Mouse (Mus musculus) intestine, embryonic 16.5 days (tissue): ENCODE data around the gene Aebp1. TPM values are rescaled to one million over a fixed set of nuclear protein-coding genes. Genes with fewer than 3 reads are reported as not detected.

Source experiments
- ATAC-seq: fragments of 200-750 bp; cut with Nextera tagmentation; 2 replicates; pipeline ENCODE4 v1.8.0; 2017; ENCODE audit warnings: moderate TSS enrichment, moderate library complexity
- H3K27ac ChIP-seq: fragments of 300-500 bp; sonication (generic); 2 replicates; pipeline ENCODE4 v1.5.1; 2014; ENCODE audit warnings: mild to moderate bottlenecking, low read length
- H3K27me3 ChIP-seq: fragments of 300-500 bp; sonication (generic); replicated peaks from 2 replicates; pipeline ENCODE4 v1.6.1; 2014; ENCODE audit warnings: low read length, control low read depth, mixed read lengths; ENCODE audit not compliant: control insufficient read depth, insufficient read depth
- H3K36me3 ChIP-seq: fragments of 300-500 bp; sonication (generic); 2 replicates; pipeline ENCODE4 v1.6.1; 2014; ENCODE audit warnings: low read length, control low read depth; ENCODE audit not compliant: control insufficient read depth, insufficient read depth
- H3K4me1 ChIP-seq: fragments of 300-500 bp; sonication (generic); 2 replicates; pipeline ENCODE4 v1.6.1; 2014; ENCODE audit warnings: low read length, control low read depth, mixed read lengths; ENCODE audit not compliant: control insufficient read depth, insufficient read depth
- H3K4me2 ChIP-seq: fragments of 300-500 bp; sonication (generic); 2 replicates; pipeline ENCODE4 v1.6.1; 2014; ENCODE audit warnings: low read depth, low read length, control low read depth
- H3K4me3 ChIP-seq: fragments of 300-500 bp; sonication (generic); 2 replicates; pipeline ENCODE4 v1.5.1; 2014; ENCODE audit warnings: mild to moderate bottlenecking, low read length
- H3K9ac ChIP-seq: fragments of 300-500 bp; sonication (generic); 2 replicates; pipeline ENCODE4 v1.6.1; 2014; ENCODE audit warnings: low read depth, low read length
- H3K9me3 ChIP-seq: fragments of 300-500 bp; sonication (generic); 2 replicates; pipeline ENCODE4 v1.6.1; 2016; ENCODE audit warnings: low read length, control low read depth; ENCODE audit not compliant: control insufficient read depth
- WGBS: fragments of 180-500 bp; shearing (Covaris S2); extraction: QIAGEN DNeasy Blood & Tissue Kit; methylation state at CpG from one replicate; pipeline ENCODE4 v1.1.7; 2014; 5-methylcytosine and 5-hydroxymethylcytosine counted together
- polyA plus RNA-seq: library from polyadenylated mRNA; unstranded; fragments of >200 nt; fragmentation: Nextera tagmentation; extraction: Ambion mirVana; gene quantifications from 2 replicates; pipeline ENCODE4 v1.2.1, GENCODE M21; 2015

The Aebp1 gene
- polyA plus RNA-seq, 1 experiment from 2014 or later = 38.4 TPM

GRCm38 (mm10) chr11:5867196-5867595 is 5.4 kb downstream of the Aebp1 start:
- Histone ChIP-seq H3K27me3 (no peaks in the 10 kb centered on the region; the same call in 1 of the 2 replicates), H3K27ac (no peak overlapping the region), H3K4me1 (peaks cover 6% of the 10 kb centered on the region; the same call in 1 of the 2 replicates), H3K9me3 (no peaks in the 10 kb centered on the region), H3K9ac (no peak overlapping the region), H3K4me3 (no peak overlapping the region), H3K4me2 (no peak overlapping the region), H3K36me3 (peaks cover 5% of the 10 kb centered on the region)
- no peak for ATAC-seq
- whole genome bisulfite sequencing = 71% methylated on average over 2 of the region's 2 CpGs

- Histone ChIP-seq H3K4me3 (no peak overlapping the region), H3K9ac (no peak overlapping the region), H3K4me1 (no peaks in the 10 kb centered on the region), H3K4me2 (no peak overlapping the region), H3K36me3 (peaks cover 7% of the 10 kb centered on the region), H3K27ac (no peak overlapping the region), H3K27me3 (no peaks in the 10 kb centered on the region), H3K9me3 (no peaks in the 10 kb centered on the region)
- WGBS = 90% methylated on average over 12 of the region's 12 CpGs
- ATAC-seq = no peak
Observed at GRCm38 (mm10) chr11:5868324-5868723, 6.6 kb downstream of the Aebp1 start.

DNA sequence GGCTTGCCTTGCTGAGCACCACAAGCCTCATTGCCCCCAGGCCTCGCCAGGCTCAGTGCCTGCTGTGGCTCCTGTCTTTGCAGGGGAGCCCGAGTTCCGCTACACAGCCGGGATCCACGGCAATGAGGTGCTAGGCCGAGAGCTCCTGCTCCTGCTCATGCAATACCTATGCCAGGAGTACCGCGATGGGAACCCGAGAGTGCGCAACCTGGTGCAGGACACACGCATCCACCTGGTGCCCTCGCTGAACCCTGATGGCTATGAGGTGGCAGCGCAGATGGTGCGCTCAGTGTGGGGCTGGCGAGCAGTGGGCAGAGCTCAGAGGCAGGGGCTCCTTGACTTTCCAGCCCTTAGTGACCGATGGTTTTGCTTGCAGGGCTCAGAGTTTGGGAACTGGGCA is 7.6 kb downstream of the Aebp1 start:
- Histone ChIP-seq H3K9ac (no peak overlapping the region), H3K9me3 (no peaks in the 10 kb centered on the region), H3K4me2 (no peak overlapping the region), H3K36me3 (peaks cover 17% of the 10 kb centered on the region), H3K27me3 (no peaks in the 10 kb centered on the region), H3K4me1 (no peaks in the 10 kb centered on the region), H3K4me3 (no peak overlapping the region), H3K27ac (no peak overlapping the region)
- ATAC-seq = no peak
- 93% methylated on average over 16 of the region's 16 CpGs for WGBS

GRCm38 (mm10) chr11:5870069-5870468 is 8.3 kb downstream of the Aebp1 start:
- Histone ChIP-seq H3K36me3 (peaks cover 24% of the 10 kb centered on the region), H3K9me3 (no peaks in the 10 kb centered on the region), H3K4me1 (no peaks in the 10 kb centered on the region), H3K4me2 (no peak overlapping the region), H3K27me3 (no peaks in the 10 kb centered on the region), H3K27ac (no peak overlapping the region), H3K9ac (no peak overlapping the region), H3K4me3 (no peak overlapping the region)
- no peak for ATAC-seq
- WGBS = 88% methylated on average over 16 of the region's 16 CpGs

DNA sequence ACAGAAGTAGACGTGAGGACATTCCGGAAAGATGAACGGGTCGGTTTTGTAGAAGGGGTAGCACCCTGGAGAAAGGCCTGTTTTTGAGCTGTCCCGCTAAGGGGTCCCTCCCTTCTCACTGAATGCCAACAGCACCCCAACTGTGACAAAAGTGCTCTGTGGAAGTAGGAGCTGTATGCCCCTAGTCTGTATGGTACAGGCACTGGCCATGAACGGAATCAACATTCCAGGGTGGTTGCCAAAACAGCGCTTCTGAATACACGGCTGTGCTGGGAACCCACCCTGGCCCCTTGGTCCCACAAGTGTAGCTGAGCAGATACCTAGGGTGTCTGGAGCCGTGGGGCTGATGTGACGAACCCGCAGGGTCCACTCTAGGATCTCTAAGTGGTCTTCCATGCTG is 11.0 kb downstream of the Aebp1 start:
- Histone ChIP-seq H3K9me3 (no peaks in the 10 kb centered on the region), H3K4me2 (no peak overlapping the region), H3K4me1 (peaks cover 19% of the 10 kb centered on the region), H3K27ac (no peak overlapping the region), H3K9ac (no peak overlapping the region), H3K27me3 (no peaks in the 10 kb centered on the region), H3K4me3 (no peak overlapping the region), H3K36me3 (peaks cover 31% of the 10 kb centered on the region)
- ATAC-seq = no peak
- 90% methylated on average over 11 of the region's 11 CpGs for WGBS

- H3K4me2 ChIP-seq = no peak overlapping the region
- H3K4me1 ChIP-seq = peaks cover 19% of the 10 kb centered on the region
- H3K27me3 ChIP-seq = no peaks in the 10 kb centered on the region
- H3K27ac ChIP-seq = no peak overlapping the region
- H3K4me3 ChIP-seq = no peak overlapping the region
- H3K9me3 ChIP-seq = no peaks in the 10 kb centered on the region
- 96% methylated on average over 9 of the region's 9 CpGs for WGBS
- no peak for ATAC-seq
- H3K36me3 ChIP-seq = peaks cover 31% of the 10 kb centered on the region
- no peak overlapping the region for H3K9ac ChIP-seq
Observed at GRCm38 (mm10) chr11:5873192-5873591, 11.4 kb downstream of the Aebp1 start.

DNA sequence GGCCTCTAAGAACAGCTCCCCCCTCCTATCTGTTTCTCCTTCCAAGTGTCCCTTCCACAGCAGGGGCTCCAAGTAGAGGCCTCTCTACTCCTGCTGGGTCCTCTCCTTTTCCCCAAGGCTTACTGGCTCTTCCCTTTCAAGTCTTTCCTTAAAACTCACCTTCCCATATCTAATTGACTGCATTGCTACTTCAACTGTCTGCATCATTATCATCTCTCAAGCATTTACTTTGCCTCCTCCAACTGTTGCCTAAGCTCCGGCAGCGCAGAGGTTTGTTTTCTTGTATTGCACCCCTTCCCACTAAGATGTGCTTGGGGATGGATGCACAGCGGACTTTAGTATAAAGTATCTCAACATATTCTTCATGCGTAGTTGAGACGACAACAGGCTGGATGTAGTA is 15.7 kb downstream of the Aebp1 start:
- H3K27ac ChIP-seq = no peak overlapping the region
- peak overlapping the region; percentile 74 for H3K4me3 ChIP-seq
- ATAC-seq = no peak
- H3K36me3 ChIP-seq = peaks cover 26% of the 10 kb centered on the region
- peaks cover 3% of the 10 kb centered on the region; the same call in 1 of the 2 replicates for H3K9me3 ChIP-seq
- H3K4me1 ChIP-seq = peaks cover 26% of the 10 kb centered on the region
- no peaks in the 10 kb centered on the region for H3K27me3 ChIP-seq
- WGBS = under 1% methylated on average over 5 of the region's 5 CpGs
- peak overlapping the region; percentile 81 for H3K9ac ChIP-seq
- peak overlapping the region; percentile 79 for H3K4me2 ChIP-seq

- WGBS = 0% methylated on average over 52 of the region's 52 CpGs
- peak within 1 kb of the TSS; percentile 79 for H3K4me2 ChIP-seq
Observed at GRCm38 (mm10) chr11:5877921-5878526, 16.3 kb downstream of the Aebp1 start, which contains the start of gene Pold2. TSS of gene Pold2 (minus strand) at chr11:5878292.

DNA sequence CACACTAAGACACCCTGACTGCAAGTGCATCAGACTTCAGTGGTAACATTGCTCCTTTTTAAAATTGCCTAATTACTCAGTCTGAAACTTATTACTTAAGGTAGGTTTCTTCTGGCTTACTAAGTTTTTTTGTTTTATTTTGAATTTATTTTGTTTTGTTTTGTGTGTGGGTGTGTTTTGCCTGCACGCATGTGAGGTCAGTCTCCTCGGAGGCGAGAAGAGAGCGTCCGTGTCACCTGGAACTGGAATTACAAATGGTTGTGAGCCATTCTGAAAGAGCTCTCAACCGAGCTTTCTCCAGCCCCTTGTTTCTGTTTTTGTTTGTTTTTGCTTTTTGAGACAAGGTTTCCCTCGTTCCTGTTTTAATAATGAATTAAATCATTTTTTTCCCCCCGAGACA is 16.9 kb downstream of the Aebp1 start:
- peaks cover 26% of the 10 kb centered on the region for H3K4me1 ChIP-seq
- H3K9me3 ChIP-seq = peaks cover 3% of the 10 kb centered on the region; the same call in 1 of the 2 replicates
- H3K4me3 ChIP-seq = peak overlapping the region; percentile 74
- H3K27ac ChIP-seq = peak overlapping the region; percentile 84
- ATAC-seq = no peak
- H3K9ac ChIP-seq = peak overlapping the region; percentile 71; the same call in 1 of the 2 replicates
- H3K4me2 ChIP-seq = peak overlapping the region; percentile 79
- H3K27me3 ChIP-seq = no peaks in the 10 kb centered on the region
- 31% methylated on average over 8 of the region's 8 CpGs for WGBS
- peaks cover 20% of the 10 kb centered on the region for H3K36me3 ChIP-seq

More at GRCm38 (mm10) chr11:5877921-5878526, 16.3 kb downstream of the Aebp1 start, which contains the start of gene Pold2:
- peak within 1 kb of the TSS; percentile 84 for H3K27ac ChIP-seq
- H3K4me1 ChIP-seq = peaks cover 26% of the 10 kb centered on the region
- peak within 1 kb of the TSS; percentile 81 for H3K9ac ChIP-seq
- peak; percentile 99 for ATAC-seq
- peak within 1 kb of the TSS; percentile 74 for H3K4me3 ChIP-seq
- H3K9me3 ChIP-seq = peaks cover 3% of the 10 kb centered on the region; the same call in 1 of the 2 replicates
- H3K27me3 ChIP-seq = no peaks in the 10 kb centered on the region
- peaks cover 26% of the 10 kb centered on the region for H3K36me3 ChIP-seq
